Mouse (Mus musculus) ES-E14 (cell line): Measurements from ENCODE around the gene Mpg. TPM values are rescaled to one million over a fixed set of nuclear protein-coding genes. Genes with fewer than 3 reads are reported as not detected.

ENCODE experiments used
- DNase-seq: peaks from one replicate; pipeline ENCODE4 v3.0.0-alpha.2; 2013; ENCODE audit warnings: low read depth, low spot score
- H3K27ac ChIP-seq: 2 replicates; pipeline ENCODE4 v1.5.1; 2012; ENCODE audit warnings: low read depth, mild to moderate bottlenecking, low read length, moderate library complexity, mixed read lengths; ENCODE audit not compliant: poor library complexity, insufficient read depth, severe bottlenecking
- H3K36me3 ChIP-seq: 2 replicates; pipeline ENCODE4 v1.6.1; 2012; ENCODE audit warnings: mild to moderate bottlenecking, low read length, moderate library complexity, mixed read lengths; ENCODE audit not compliant: control insufficient read depth, poor library complexity, insufficient read depth, severe bottlenecking
- H3K4me1 ChIP-seq, 2 experiments: fragments of 150-350 bp in 1 of 2; sonication (generic) in 1 of 2; 2 replicates each; pipeline ENCODE4 v1.6.1; 2012; ENCODE audit warnings: low read length in 2 of 2, mild to moderate bottlenecking in 1 of 2, mixed read lengths in 1 of 2; ENCODE audit not compliant: control insufficient read depth in 2 of 2, insufficient read depth in 2 of 2, poor library complexity in 1 of 2
- H3K4me3 ChIP-seq, 2 experiments: fragments of 150-350 bp in 1 of 2; sonication (generic) in 1 of 2; 2 replicates each; pipeline ENCODE4 v1.5.1; 2012; ENCODE audit warnings: low read length in 2 of 2, low read depth in 1 of 2, mild to moderate bottlenecking in 1 of 2, mixed read lengths in 1 of 2; ENCODE audit not compliant: insufficient read depth in 1 of 2, poor library complexity in 1 of 2, severe bottlenecking in 1 of 2
- H3K9ac ChIP-seq: 2 replicates; pipeline ENCODE4 v1.6.1; 2012; ENCODE audit warnings: low read depth, mild to moderate bottlenecking, low read length, mixed read lengths; ENCODE audit not compliant: poor library complexity, insufficient read depth, severe bottlenecking
- H3K9me3 ChIP-seq: fragments of 150-350 bp; sonication (generic); 2 replicates; pipeline ENCODE4 v1.6.1; 2012; ENCODE audit warnings: low read depth, mild to moderate bottlenecking, low read length; ENCODE audit not compliant: control insufficient read depth, insufficient read depth
- CHD2 ChIP-seq: IDR thresholded peaks from 2 replicates; pipeline ENCODE4 v1.6.1; 2014; ENCODE audit warnings: mild to moderate bottlenecking, low read depth, low read length, inconsistent platforms
- HCFC1 ChIP-seq: IDR thresholded peaks from 2 replicates; pipeline ENCODE4 v1.6.1; 2012; ENCODE audit warnings: low read length, inconsistent platforms, borderline replicate concordance; ENCODE audit not compliant: insufficient read depth
- MAFK ChIP-seq: IDR thresholded peaks from 2 replicates; pipeline ENCODE4 v1.6.1; 2014; ENCODE audit warnings: mild to moderate bottlenecking, low read depth, low read length, inconsistent platforms; ENCODE audit not compliant: insufficient read depth
- ZC3H11A ChIP-seq: IDR thresholded peaks from 2 replicates; pipeline ENCODE4 v1.6.1; 2012; ENCODE audit warnings: low read depth, mild to moderate bottlenecking, inconsistent platforms, low read length, borderline replicate concordance
- ZNF384 ChIP-seq: IDR thresholded peaks from 2 replicates; pipeline ENCODE4 v1.6.1; 2012; ENCODE audit warnings: low read depth, low read length, inconsistent platforms
- in situ Hi-C, 2 experiments: fragments of 600-800 bp; cut with MboI; formaldehyde crosslinking; loops; one replicate each; pipeline ENCODE4 v1.15.1; 2025; ENCODE audit warnings: low sequenced_read_pairs in 2 of 2, inconsistent platforms in 1 of 2; ENCODE audit not compliant: unreplicated experiment in 2 of 2
- total RNA-seq: library from RNA; depleted of rRNA; stranded (reverse); fragments of 300-350 nt; gene quantifications from 2 replicates; pipeline ENCODE4 v1.2.3, GENCODE M21; 2012

The Mpg gene
- total RNA-seq, 1 experiment: 30.6 TPM

- TF ChIP-seq MAFK (no peak), ZNF384 (no peak), ZC3H11A (no peak), CHD2 (no peak)
- peaks cover 0 to 30% of the 10 kb centered on the region in 2 experiments; a peak in 3 of 4 replicates for H3K4me1 ChIP-seq
- no peak overlapping the region for H3K9ac ChIP-seq
- in situ Hi-C loops: no loop called here
- no peak overlapping the region for H3K27ac ChIP-seq
- no peaks in the 10 kb centered on the region for H3K9me3 ChIP-seq
- no peak overlapping the region for H3K4me3 ChIP-seq
- no peak for DNase-seq
- peaks cover 13% of the 10 kb centered on the region; the same call in 1 of the 2 replicates for H3K36me3 ChIP-seq
Measured at GRCm38 (mm10) chr11:32218501-32219050, 7.7 kb upstream of the Mpg start.

GRCm38 (mm10) chr11:32219287-32219686 is 7.0 kb upstream of the Mpg start:
- Histone ChIP-seq H3K9ac (no peak overlapping the region), H3K9me3 (no peaks in the 10 kb centered on the region), H3K27ac (no peak overlapping the region), H3K4me1 (peaks cover 0 to 31% of the 10 kb centered on the region in 2 experiments; a peak in 3 of 4 replicates), H3K36me3 (peaks cover 8% of the 10 kb centered on the region; the same call in 1 of the 2 replicates), H3K4me3 (no peak overlapping the region)
- TF ChIP-seq CHD2 (no peak), MAFK (no peak), ZNF384 (no peak), ZC3H11A (no peak), HCFC1 (no peak)
- in situ Hi-C loops: no loop called here
- DNase-seq: no peak

- Histone ChIP-seq H3K9me3 (no peaks in the 10 kb centered on the region), H3K4me3 (peak overlapping the region; percentile 69 to 84), H3K4me1 (peaks cover 0 to 37% of the 10 kb centered on the region in 2 experiments; a peak in 3 of 4 replicates), H3K27ac (no peak overlapping the region), H3K36me3 (peaks cover 3% of the 10 kb centered on the region; the same call in 1 of the 2 replicates), H3K9ac (0 out of 2 replicates have a peak overlapping the region, but pooled peaks have one; percentile 4)
- DNase-seq: no peak
- TF ChIP-seq ZNF384: no peak
- TF ChIP-seq ZC3H11A: no peak
- no peak for TF ChIP-seq MAFK
- no peak for TF ChIP-seq CHD2
- no peak for TF ChIP-seq HCFC1
- in situ Hi-C loops: no loop called here
Measured at GRCm38 (mm10) chr11:32220607-32221224, 5.6 kb upstream of the Mpg start.

- no peak for TF ChIP-seq ZNF384
- no peak for TF ChIP-seq MAFK
Measured at GRCm38 (mm10) chr11:32221225-32221950, 4.9 kb upstream of the Mpg start.

More at GRCm38 (mm10) chr11:32221225-32221950, 4.9 kb upstream of the Mpg start:
- Histone ChIP-seq H3K4me1 (peaks cover 0 to 41% of the 10 kb centered on the region in 2 experiments; a peak in 3 of 4 replicates), H3K9me3 (no peaks in the 10 kb centered on the region), H3K9ac (peak overlapping the region; percentile 83), H3K4me3 (peak overlapping the region; percentile 69 to 84), H3K27ac (peak overlapping the region; percentile 56; the same call in 1 of the 2 replicates), H3K36me3 (no peaks in the 10 kb centered on the region; the same call in 1 of the 2 replicates)
- DNase-seq: no peak
- in situ Hi-C loops: no loop called here
